Mouse (Mus musculus): ENCODE results near the gene Rps15.
A peak's percentile ranks its signal among the peaks of the same experiment; 100 is the strongest.

Rps15 gene

DNA sequence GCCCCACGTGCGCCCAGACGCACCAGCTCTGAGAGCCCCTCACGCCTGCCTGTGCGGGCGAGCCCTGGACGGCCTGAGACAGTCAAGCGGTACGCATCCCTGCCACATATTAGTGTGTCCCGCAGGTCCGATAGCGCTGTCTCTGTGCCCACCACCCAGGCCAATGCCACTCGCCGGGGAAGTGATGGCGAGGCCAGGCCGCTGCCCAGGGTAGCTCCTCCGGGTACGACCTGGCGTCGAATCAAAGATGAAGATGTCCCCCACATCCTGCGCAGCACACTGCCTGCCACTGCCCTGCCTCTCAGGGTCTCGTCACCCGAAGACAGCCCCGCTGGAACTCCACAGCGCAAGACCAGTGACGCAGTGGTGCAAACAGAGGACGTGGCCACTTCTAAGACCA, 23.1 kb downstream of the Rps15 start:
- DNase-seq (ENCODE audit: low spot score) = no peak

DNA sequence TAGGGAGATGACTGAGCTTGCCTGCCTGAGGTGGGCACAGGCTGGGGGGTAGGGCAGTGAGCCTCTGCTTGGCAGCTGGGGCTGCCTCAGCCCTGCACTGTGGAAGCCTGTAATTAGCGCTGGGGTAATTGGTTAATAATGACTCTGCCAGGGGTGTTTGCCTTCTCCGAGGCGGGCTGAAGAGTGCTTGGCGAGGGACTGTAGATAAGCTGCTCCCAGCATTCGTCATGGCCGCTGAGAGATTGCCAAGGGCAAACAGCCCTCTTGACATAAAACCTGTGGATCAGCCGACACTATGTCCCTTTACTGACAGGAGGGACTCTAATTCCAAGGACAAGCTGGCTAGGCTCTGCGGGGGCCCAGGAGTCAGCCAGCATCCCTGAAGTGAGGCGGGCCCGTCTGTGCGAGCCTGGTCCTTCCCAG, 24.1 kb downstream of the Rps15 start:
- peak; percentile 75 for DNase-seq (ENCODE audit: low spot score)

DNA sequence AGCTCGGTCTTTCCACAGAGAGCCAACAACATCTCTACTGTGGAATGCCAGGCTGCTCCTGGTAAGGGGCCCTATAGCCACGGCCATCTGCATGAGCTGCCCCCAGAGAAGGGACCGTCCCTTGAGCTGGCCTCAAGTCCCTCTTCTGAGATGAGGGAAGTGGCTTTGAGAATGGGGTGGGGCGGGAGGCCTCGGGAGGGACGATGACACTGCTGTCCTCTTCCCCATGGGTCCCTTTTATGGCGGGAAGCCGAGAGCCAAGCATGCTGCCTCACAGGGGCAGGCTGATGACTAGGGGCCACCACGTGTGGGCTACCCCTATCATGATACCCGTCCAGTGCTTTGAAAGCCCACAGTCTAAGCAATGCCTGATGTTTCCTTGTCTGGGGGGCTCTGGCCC, 24.8 kb downstream of the Rps15 start:
- no peak for DNase-seq (ENCODE audit: low spot score)

DNA sequence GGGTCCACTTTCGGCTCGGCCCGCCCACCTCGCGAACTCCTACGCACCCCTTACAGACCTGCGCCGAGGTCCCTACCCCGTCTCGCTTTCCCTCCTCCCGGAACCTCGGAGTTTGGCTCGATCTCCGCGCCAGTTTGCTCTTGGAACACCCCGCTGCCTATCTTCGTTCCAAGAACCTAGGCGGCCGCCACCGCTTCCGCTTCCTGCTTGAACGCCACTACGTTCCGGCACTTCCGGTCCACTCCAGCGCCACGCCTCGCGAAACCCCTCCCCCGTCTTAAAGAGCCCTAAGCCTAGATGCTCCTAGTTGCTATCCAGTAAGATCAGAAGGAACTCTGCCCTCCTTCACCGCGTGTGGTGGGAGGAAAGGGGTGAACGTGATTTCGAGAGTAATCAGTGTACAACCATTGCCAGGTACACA, 28.1 kb downstream of the Rps15 start, which contains the start of gene 2310011J03Rik:
Gene 2310011J03Rik, minus strand, starts transcription at position 198 of the 421 bp plus-strand sequence.
- DNase-seq (ENCODE audit: low spot score) = peak; percentile 87

GRCm38 (mm10) chr10:80321014-80321669, 28.9 kb downstream of the Rps15 start:
- no peak for DNase-seq (ENCODE audit: low spot score)

- DNase-seq (ENCODE audit: low spot score) = no peak
Measured at GRCm38 (mm10) chr10:80321670-80322581, 29.7 kb downstream of the Rps15 start.

DNA sequence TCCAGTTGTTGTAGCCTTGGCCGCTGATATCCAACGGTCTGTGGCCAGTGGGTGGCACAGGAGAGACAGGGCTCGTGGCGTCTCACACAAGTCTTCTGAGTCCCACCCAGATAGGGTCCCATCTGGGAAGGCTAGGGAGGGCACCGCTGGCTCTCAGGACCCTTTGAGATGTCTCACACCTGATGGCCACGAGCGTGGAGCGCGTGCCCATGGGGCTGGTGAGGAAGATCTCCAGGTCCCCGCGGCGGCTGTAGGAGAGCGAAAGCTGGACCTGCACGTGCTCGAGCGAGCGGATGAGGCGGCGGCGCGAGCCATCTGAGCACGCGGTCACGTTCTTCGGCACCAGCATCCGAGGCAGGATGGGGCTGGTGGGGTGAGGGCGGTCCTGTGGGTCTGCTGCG, 30.6 kb downstream of the Rps15 start:
- DNase-seq (ENCODE audit: low spot score) = peak; percentile 43

DNA sequence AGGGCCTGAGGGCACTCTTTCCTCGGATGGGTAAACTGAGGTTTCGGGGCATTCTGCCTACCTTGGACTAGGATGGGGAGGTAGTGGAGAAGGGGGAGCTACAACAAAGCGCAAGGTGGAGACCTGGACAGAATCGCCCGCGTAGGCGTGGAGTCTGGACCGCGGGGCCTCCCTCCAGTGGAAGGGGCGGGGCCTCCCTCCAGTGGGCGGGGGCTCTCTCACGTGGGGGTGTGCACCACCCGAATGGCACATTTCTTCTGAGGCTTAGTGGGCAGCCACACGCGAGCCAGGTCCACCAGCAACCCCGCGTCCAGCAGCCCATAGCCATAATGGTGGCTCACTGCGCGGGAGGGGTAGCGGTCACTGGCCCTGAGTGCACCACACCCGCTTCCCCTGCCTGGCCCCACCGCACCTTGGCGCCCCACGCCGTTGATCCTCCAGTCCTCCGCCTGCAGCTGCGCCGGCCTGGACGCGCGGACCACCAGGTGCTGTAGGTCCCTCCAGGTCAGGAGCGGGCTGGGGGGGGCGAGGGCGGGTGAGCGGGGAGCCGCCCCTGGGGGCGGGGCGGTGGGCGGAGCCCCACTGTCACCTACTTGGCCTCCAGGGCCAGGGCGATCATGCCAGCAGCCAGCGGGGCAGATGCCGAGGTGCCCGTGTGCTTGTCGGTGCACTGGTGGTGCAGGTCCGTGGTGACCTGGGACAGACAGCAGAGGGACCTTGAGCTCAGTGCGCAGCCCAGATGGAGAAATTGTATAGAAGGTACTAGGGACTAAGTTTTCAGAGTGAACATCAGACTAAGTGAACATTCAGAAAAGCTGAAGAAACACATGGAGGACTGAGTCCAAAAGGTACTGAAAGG, 31.2 kb downstream of the Rps15 start:
- DNase-seq (ENCODE audit: low spot score) = peak; percentile 66

GRCm38 (mm10) chr10:80324120-80325037, 32.1 kb downstream of the Rps15 start:
- DNase-seq (ENCODE audit: low spot score) = no peak

GRCm38 (mm10) chr10:80325045-80325444, 32.8 kb downstream of the Rps15 start:
- DNase-seq (ENCODE audit: low spot score) = no peak

- peak; percentile 96 for DNase-seq (ENCODE audit: low spot score)
Measured at GRCm38 (mm10) chr10:80329273-80330081, 37.2 kb downstream of the Rps15 start, which contains the start of the genes Pcsk4 and Reep6. Gene Pcsk4 (minus strand): TSS chr10:80329498. Gene Reep6 (plus strand): TSS chr10:80329953.

DNA sequence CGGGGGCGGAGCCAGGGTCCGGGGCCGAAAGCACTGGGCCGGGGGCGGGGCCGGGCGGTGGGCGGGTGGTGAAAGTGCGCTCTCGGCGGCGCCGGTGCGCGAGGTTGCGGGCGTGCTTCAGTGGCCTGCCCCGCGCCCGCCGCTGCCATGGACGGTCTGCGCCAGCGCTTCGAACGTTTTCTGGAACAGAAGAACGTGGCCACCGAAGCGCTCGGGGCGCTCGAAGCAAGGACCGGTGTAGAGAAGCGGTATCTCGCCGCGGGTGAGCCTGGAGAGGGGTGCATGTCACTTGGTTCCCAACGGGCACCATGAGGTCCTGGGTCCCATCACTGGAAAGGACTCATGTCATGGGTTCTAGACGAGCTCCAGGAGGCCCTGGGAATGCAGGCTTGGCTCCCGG, 37.8 kb downstream of the Rps15 start:
- no peak for DNase-seq (ENCODE audit: low spot score)

GRCm38 (mm10) chr10:80330888-80331287, 38.6 kb downstream of the Rps15 start:
- peak; percentile 48 for DNase-seq (ENCODE audit: low spot score)

GRCm38 (mm10) chr10:80331636-80332524, 39.6 kb downstream of the Rps15 start:
- no peak for DNase-seq (ENCODE audit: low spot score)

DNA sequence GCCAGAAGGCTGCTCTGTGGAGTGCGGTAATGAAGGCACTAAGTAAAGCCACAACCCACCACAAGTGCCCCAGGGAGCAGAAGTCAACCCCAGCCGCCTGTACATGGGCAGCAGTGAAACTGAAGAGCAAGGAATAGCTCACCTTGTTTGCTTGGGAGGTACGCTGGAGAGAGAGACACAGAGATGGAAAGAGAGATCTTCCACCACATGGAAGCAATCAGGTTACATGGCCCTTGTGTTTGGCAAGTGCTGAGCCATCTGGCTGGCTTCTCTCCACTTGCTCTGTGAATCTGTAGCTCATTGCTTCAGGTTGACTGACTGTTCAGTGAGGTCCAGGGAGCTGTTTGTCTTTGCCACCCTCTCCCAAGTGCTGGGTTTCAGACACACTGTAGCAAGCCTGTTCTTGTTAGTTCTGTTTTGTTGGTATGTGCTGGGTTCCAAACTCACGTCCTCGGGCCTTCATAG, 40.3 kb downstream of the Rps15 start:
- DNase-seq (ENCODE audit: low spot score) = peak; percentile 41

GRCm38 (mm10) chr10:80336263-80336662, 44.0 kb downstream of the Rps15 start:
- DNase-seq (ENCODE audit: low spot score) = no peak

- peak; percentile 79 for DNase-seq (ENCODE audit: low spot score)
Measured at GRCm38 (mm10) chr10:80339941-80340750, 47.9 kb downstream of the Rps15 start.

GRCm38 (mm10) chr10:80341026-80341425, 48.8 kb downstream of the Rps15 start:
- no peak for DNase-seq (ENCODE audit: low spot score)
